Mouse (Mus musculus) stomach, postnatal 0 days (tissue): ENCODE measurements around the gene Ptcd2. TPM values are rescaled to one million over a fixed set of nuclear protein-coding genes. Genes with fewer than 3 reads are reported as not detected.
A peak's percentile ranks its signal among the peaks of the same experiment; 100 is the strongest.

Experiments used
- ATAC-seq: fragments of 200-750 bp; cut with Nextera tagmentation; 2 replicates; pipeline ENCODE4 v1.8.0; 2017; ENCODE audit not compliant: low FRiP score, low TSS enrichment
- DNase-seq: peaks from one replicate; pipeline ENCODE4 v3.0.0-alpha.2; 2016; ENCODE audit warnings: low spot score
- H3K27ac ChIP-seq: fragments of 300-500 bp; sonication (generic); replicated peaks from 2 replicates; pipeline ENCODE4 v1.5.1; 2014; ENCODE audit warnings: mild to moderate bottlenecking, control low read depth
- H3K27me3 ChIP-seq: fragments of 300-500 bp; sonication (generic); 2 replicates; pipeline ENCODE4 v1.6.1; 2014; ENCODE audit warnings: low read length; ENCODE audit not compliant: control insufficient read depth, insufficient read depth
- H3K36me3 ChIP-seq: fragments of 300-500 bp; sonication (generic); 2 replicates; pipeline ENCODE4 v1.6.1; 2014; ENCODE audit warnings: low read length, mixed read lengths; ENCODE audit not compliant: control insufficient read depth, insufficient read depth
- H3K4me1 ChIP-seq: fragments of 300-500 bp; sonication (generic); replicated peaks from 2 replicates; pipeline ENCODE4 v1.6.1; 2014; ENCODE audit warnings: antibody characterized with exemption; ENCODE audit not compliant: control insufficient read depth, insufficient read depth
- H3K4me2 ChIP-seq: fragments of 300-500 bp; sonication (generic); replicated peaks from 2 replicates; pipeline ENCODE4 v1.6.1; 2014; ENCODE audit warnings: low read depth, mild to moderate bottlenecking, control low read depth, moderate library complexity
- H3K4me3 ChIP-seq: fragments of 300-500 bp; sonication (generic); 2 replicates; pipeline ENCODE4 v1.5.1; 2014; ENCODE audit warnings: low read depth, low read length, control low read depth
- H3K9ac ChIP-seq: fragments of 300-500 bp; sonication (generic); 2 replicates; pipeline ENCODE4 v1.6.1; 2014; ENCODE audit warnings: mild to moderate bottlenecking, low read length, control low read depth, mixed read lengths
- H3K9me3 ChIP-seq: fragments of 300-500 bp; sonication (generic); 2 replicates; pipeline ENCODE4 v1.6.1; 2016; ENCODE audit warnings: low read length; ENCODE audit not compliant: control insufficient read depth
- CTCF ChIP-seq: IDR thresholded peaks from 2 replicates; pipeline ENCODE4 v1.5.1; 2016; ENCODE audit warnings: antibody characterized with exemption, low read depth, mild to moderate bottlenecking, moderate library complexity
- EP300 ChIP-seq: optimal IDR thresholded peaks from 2 replicates; pipeline ENCODE3; 2016; ENCODE audit warnings: antibody characterized with exemption
- WGBS: fragments of 180-500 bp; shearing (Covaris S2); extraction: QIAGEN DNeasy Blood & Tissue Kit; methylation state at CpG from one replicate; pipeline ENCODE4 v1.1.7; 2014; 5-methylcytosine and 5-hydroxymethylcytosine counted together
- polyA plus RNA-seq: library from polyadenylated mRNA; unstranded; fragments of >200 nt; fragmentation: Nextera tagmentation; extraction: Ambion mirVana; gene quantifications from 2 replicates; pipeline ENCODE4 v1.2.1, GENCODE M21; 2015

Ptcd2 gene
- 30.1 and 31.0 TPM in 2 replicates for polyA plus RNA-seq

GRCm38 (mm10) chr13:99344599-99345575 lies at the start of gene Ptcd2, which contains the start of gene Mrps27:
Gene Ptcd2, minus strand, starts transcription at chr13:99344705.
Gene Mrps27, plus strand, starts transcription at chr13:99344786.
- H3K27ac ChIP-seq, result peak within 1 kb of the TSS; percentile 90
- peak within 1 kb of the TSS; percentile 77 for H3K4me2 ChIP-seq
- WGBS, result 1% methylated on average over 39 of the region's 39 CpGs
- ATAC-seq, result peak; percentile 99
- peak within 1 kb of the TSS; percentile 88 for H3K4me3 ChIP-seq
- H3K9me3 ChIP-seq, result no peaks in the 10 kb centered on the region
- no peak for TF ChIP-seq EP300
- no peak for TF ChIP-seq CTCF
- no peaks in the 10 kb centered on the region for H3K27me3 ChIP-seq
- peak; percentile 97 for DNase-seq
- no peaks in the 10 kb centered on the region for H3K4me1 ChIP-seq
- H3K36me3 ChIP-seq, result peaks cover 15% of the 10 kb centered on the region; the same call in 1 of the 2 replicates
- peak within 1 kb of the TSS; percentile 90 for H3K9ac ChIP-seq

DNA sequence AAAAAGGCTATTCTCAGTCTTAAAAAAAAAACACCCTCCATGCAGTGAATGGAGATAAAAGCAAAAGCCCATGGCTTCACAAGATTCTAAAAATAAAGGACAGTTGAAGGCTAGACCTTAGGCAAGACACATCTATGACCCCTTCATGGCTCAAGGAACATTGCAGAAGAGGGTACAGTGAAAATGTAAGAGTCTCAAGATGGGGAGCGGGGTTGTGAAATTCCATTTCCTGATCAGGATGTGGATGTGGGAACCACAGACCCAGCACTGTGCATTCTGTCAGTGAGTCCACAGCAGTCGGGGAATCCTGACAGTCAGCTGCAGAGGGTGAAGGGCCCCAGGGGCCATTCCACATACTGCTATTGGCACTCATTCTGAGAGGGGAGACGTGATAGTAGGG lies 48.6 kb upstream of the Ptcd2 start:
- no peak overlapping the region for H3K4me2 ChIP-seq
- H3K27ac ChIP-seq, result no peak overlapping the region
- H3K9me3 ChIP-seq, result no peaks in the 10 kb centered on the region
- no peak overlapping the region for H3K4me3 ChIP-seq
- no peaks in the 10 kb centered on the region for H3K36me3 ChIP-seq
- DNase-seq (no peak), ATAC-seq (no peak)
- 83% methylated on average over 3 of the region's 3 CpGs for WGBS
- H3K4me1 ChIP-seq, result 0 out of 2 replicates have a peak, but pooled peaks cover 5% of the 10 kb centered on the region
- no peak for TF ChIP-seq CTCF
- no peak for TF ChIP-seq EP300
- H3K27me3 ChIP-seq, result no peaks in the 10 kb centered on the region
- no peak overlapping the region for H3K9ac ChIP-seq

DNA sequence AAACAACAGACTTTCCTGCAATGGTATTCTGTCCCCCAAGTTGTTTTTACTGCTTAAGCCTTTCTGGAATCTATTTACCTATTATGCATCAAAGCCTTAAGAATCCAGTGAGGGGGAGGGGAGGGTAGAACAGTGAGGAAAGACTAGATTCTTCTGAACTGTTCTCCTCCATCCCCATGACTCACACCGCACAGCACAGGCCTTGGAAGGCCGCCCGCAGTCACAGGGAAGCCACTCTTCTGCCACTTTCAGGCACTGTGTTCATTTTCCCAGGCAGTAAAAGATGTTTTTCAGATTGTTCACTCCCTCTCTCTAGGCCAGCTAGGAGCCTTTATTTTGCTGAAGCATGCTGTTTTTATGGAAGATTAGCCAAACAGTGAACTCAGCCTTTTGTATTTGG lies 46.9 kb upstream of the Ptcd2 start:
- ATAC-seq (peak; percentile 40; the same call in 1 of the 2 replicates), DNase-seq (no peak)
- Histone ChIP-seq H3K9me3 (no peaks in the 10 kb centered on the region), H3K4me3 (no peak overlapping the region), H3K36me3 (no peaks in the 10 kb centered on the region), H3K27me3 (no peaks in the 10 kb centered on the region), H3K27ac (no peak overlapping the region; the same call in 1 of the 2 replicates), H3K4me1 (0 out of 2 replicates have a peak, but pooled peaks cover 5% of the 10 kb centered on the region), H3K9ac (no peak overlapping the region), H3K4me2 (no peak overlapping the region)
- TF ChIP-seq EP300, result no peak
- no peak for TF ChIP-seq CTCF
- 55% methylated on average over 3 of the region's 3 CpGs for WGBS

- no peak overlapping the region for H3K27ac ChIP-seq
- no peak for DNase-seq
- no peaks in the 10 kb centered on the region for H3K36me3 ChIP-seq
- H3K4me1 ChIP-seq, result 0 out of 2 replicates have a peak, but pooled peaks cover 3% of the 10 kb centered on the region
- 72% methylated on average over 7 of the region's 7 CpGs for WGBS
- H3K9ac ChIP-seq, result no peak overlapping the region
- H3K9me3 ChIP-seq, result no peaks in the 10 kb centered on the region
- no peak for TF ChIP-seq EP300
- TF ChIP-seq CTCF, result no peak
- no peak overlapping the region for H3K4me3 ChIP-seq
- H3K27me3 ChIP-seq, result no peaks in the 10 kb centered on the region
- no peak overlapping the region for H3K4me2 ChIP-seq
- no peak for ATAC-seq
Measured at GRCm38 (mm10) chr13:99387901-99388811, 43.7 kb upstream of the Ptcd2 start.

DNA sequence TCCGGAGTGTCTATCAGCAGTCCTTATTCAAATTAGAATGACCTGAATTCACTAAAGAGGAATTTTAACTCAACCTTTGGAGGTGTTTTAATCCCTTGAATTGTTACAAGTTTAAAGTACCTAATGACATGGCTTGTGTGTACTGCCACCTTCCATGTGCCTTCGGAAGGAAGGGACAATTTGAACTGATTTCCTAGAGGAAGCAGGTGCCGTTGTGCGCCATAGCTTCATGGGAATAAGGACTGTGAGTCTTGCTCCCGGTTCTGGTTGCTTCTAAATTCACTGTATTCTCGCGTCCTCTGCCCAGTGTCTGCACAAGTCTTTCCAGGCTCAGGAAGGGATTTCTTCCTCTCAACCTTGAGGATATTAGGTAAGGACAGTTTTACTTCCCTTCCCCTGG lies 41.8 kb upstream of the Ptcd2 start:
- H3K27me3 ChIP-seq, result no peaks in the 10 kb centered on the region
- no peak overlapping the region for H3K27ac ChIP-seq
- H3K9ac ChIP-seq, result no peak overlapping the region
- no peak overlapping the region for H3K4me3 ChIP-seq
- H3K4me2 ChIP-seq, result no peak overlapping the region
- 80% methylated on average over 7 of the region's 7 CpGs for WGBS
- H3K4me1 ChIP-seq, result 0 out of 2 replicates have a peak, but pooled peaks cover 1% of the 10 kb centered on the region
- H3K9me3 ChIP-seq, result no peaks in the 10 kb centered on the region
- no peak for DNase-seq
- no peaks in the 10 kb centered on the region for H3K36me3 ChIP-seq
- TF ChIP-seq CTCF, result no peak
- no peak for TF ChIP-seq EP300
- no peak for ATAC-seq
